Mouse (Mus musculus) heart, adult 2 months (tissue): ENCODE data around the gene Ift81.

Experiments used
- CTCF ChIP-seq: fragments of 200-600 bp; IDR thresholded peaks from 2 replicates; pipeline ENCODE4 v1.8.1; 2022; ENCODE audit warnings: antibody characterized with exemption, mild to moderate bottlenecking, moderate library complexity
- EP300 ChIP-seq: fragments of 200-500 bp; IDR thresholded peaks from 2 replicates; pipeline ENCODE4 v1.6.1; 2011; ENCODE audit warnings: low read depth, low read length, control low read depth; ENCODE audit not compliant: insufficient read depth
- POLR2A ChIP-seq: fragments of 200-500 bp; IDR thresholded peaks from 2 replicates; pipeline ENCODE4 v1.6.1; 2011; ENCODE audit warnings: mild to moderate bottlenecking, low read depth, low read length, control low read depth; ENCODE audit not compliant: insufficient read depth

DNA sequence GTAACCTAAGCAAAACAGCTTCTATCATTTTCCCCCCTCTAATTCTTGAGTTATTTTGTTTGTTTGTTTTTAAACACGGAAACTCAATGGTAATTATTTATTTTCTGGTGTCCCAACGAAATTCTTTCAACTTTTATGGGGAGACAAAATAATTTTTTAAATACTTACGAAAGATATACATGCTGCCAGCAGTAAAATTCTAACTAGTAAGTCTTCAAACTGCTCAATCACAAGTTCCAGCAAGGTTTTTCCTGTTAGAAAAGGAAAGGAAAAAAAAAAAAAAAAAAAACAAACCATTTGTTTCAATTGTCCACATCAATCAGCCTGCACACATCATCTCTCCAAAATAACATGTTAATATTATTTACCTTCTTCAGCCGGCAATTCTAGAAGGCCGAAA is 113.8 kb downstream of the Ift81 start:
- TF ChIP-seq CTCF (no peak), EP300 (no peak), POLR2A (no peak)
